Mouse (Mus musculus): ENCODE results near the gene Gm20547. TPM values are rescaled to one million over a fixed set of nuclear protein-coding genes. Genes with fewer than 3 reads are reported as not detected.

Gene Gm20547
- total and polyA plus RNA-seq, 3 experiments: 0.03 TPM; not detected in 2

- Histone ChIP-seq H3K9me3 (replicated peaks; ENCODE audit: insufficient read depth, low read length) (no peaks in the 10 kb centered on the region), H3K27me3 (ENCODE audit: control insufficient read depth in 1 of 2, insufficient read depth in 2 of 2, low read length in 2 of 2) (no peaks in the 10 kb centered on the region), H3K9ac (ENCODE audit: control insufficient read depth, low read depth, low read length, poor library complexity, severe bottlenecking) (no peak overlapping the region), H3K4me3 (ENCODE audit: control insufficient read depth in 1 of 2, insufficient read depth in 1 of 2, low read depth in 2 of 2, low read length in 2 of 2) (no peak overlapping the region), H3K36me3 (ENCODE audit: control insufficient read depth in 1 of 2, insufficient read depth in 2 of 2, low read length in 2 of 2) (no peaks in the 10 kb centered on the region; a peak in 2 of 4 replicates), H3K4me1 (ENCODE audit: control insufficient read depth in 1 of 2, insufficient read depth in 2 of 2, low read length in 2 of 2) (peaks cover 0 to 8% of the 10 kb centered on the region in 2 experiments; a peak in 2 of 4 replicates), H3K27ac (ENCODE audit: control insufficient read depth, low read depth, low read length) (no peak overlapping the region), H3K79me2 (ENCODE audit: control insufficient read depth, insufficient read depth, low read length, poor library complexity) (peaks cover 7% of the 10 kb centered on the region)
- TF ChIP-seq NELFE (IDR thresholded peaks at IDR 0.05; ENCODE audit: low read depth, low read length) (no peak), BHLHE40 (IDR thresholded peaks at IDR 0.05; ENCODE audit: borderline replicate concordance, low read depth, low read length) (no peak), E2F4 (IDR thresholded peaks at IDR 0.05; ENCODE audit: borderline replicate concordance, low read depth, low read length) (no peak), ZC3H11A (IDR thresholded peaks at IDR 0.05; ENCODE audit: low read depth, low read length) (no peak), MAX (IDR thresholded peaks at IDR 0.05; ENCODE audit: low read length) (no peak), RAD21 (IDR thresholded peaks at IDR 0.05; ENCODE audit: low read depth, low read length) (no peak), ELF1 (IDR thresholded peaks at IDR 0.05; ENCODE audit: low read depth, low read length) (no peak), USF1 (IDR thresholded peaks at IDR 0.05; ENCODE audit: low read depth, low read length) (no peak), EP300 (IDR thresholded peaks at IDR 0.05; ENCODE audit: low read depth in 1 of 2, low read length in 2 of 2) (no peak), MAZ (IDR thresholded peaks at IDR 0.05; ENCODE audit: low read depth, low read length) (no peak), POLR2AphosphoS2 (IDR thresholded peaks at IDR 0.05; ENCODE audit: low read length) (no peak), MYB (IDR thresholded peaks at IDR 0.05; ENCODE audit: low read depth, low read length) (no peak)
- no peak for DNase-seq (ENCODE audit: low read depth, low spot score)
These were observed 41.0 kb downstream of the Gm20547 start for GRCm38 (mm10) chr17:34840736-34841307.

- H3K9ac ChIP-seq (ENCODE audit: control insufficient read depth, low read depth, low read length, poor library complexity, severe bottlenecking): no peak overlapping the region
- H3K79me2 ChIP-seq (ENCODE audit: control insufficient read depth, insufficient read depth, low read length, poor library complexity): peaks cover 7% of the 10 kb centered on the region
- H3K36me3 ChIP-seq (ENCODE audit: control insufficient read depth in 1 of 2, insufficient read depth in 2 of 2, low read length in 2 of 2): no peaks in the 10 kb centered on the region; a peak in 2 of 4 replicates
- no peak for DNase-seq (ENCODE audit: low read depth, low spot score)
- no peak for TF ChIP-seq MXI1 (IDR thresholded peaks at IDR 0.05; ENCODE audit: low read depth, low read length)
- TF ChIP-seq POLR2A (IDR thresholded peaks at IDR 0.05; ENCODE audit: control insufficient read depth in 1 of 2, insufficient read depth in 1 of 2, low read depth in 1 of 2, low read length in 2 of 2, poor library complexity in 1 of 2): no peak
- TF ChIP-seq POLR2AphosphoS5 (IDR thresholded peaks at IDR 0.05; ENCODE audit: borderline replicate concordance, low read depth, low read length): no peak
- no peak for TF ChIP-seq MYC (IDR thresholded peaks at IDR 0.05; ENCODE audit: low read depth, low read length)
- no peak for TF ChIP-seq TBP (IDR thresholded peaks at IDR 0.05; ENCODE audit: low read depth, low read length)
- TF ChIP-seq USF2 (IDR thresholded peaks at IDR 0.05; ENCODE audit: borderline replicate concordance in 1 of 2, insufficient read depth in 1 of 2, low read depth in 1 of 2, low read length in 2 of 2): no peak
- TF ChIP-seq SIN3A (IDR thresholded peaks at IDR 0.05; ENCODE audit: low read length): no peak
- TF ChIP-seq JUND (IDR thresholded peaks at IDR 0.05; ENCODE audit: low read depth, low read length): no peak
- no peak for TF ChIP-seq ETS1 (IDR thresholded peaks at IDR 0.05; ENCODE audit: low read depth, low read length)
- no peak for TF ChIP-seq USF1 (IDR thresholded peaks at IDR 0.05; ENCODE audit: low read depth, low read length)
- no peak for TF ChIP-seq MYB (IDR thresholded peaks at IDR 0.05; ENCODE audit: low read depth, low read length)
- no peaks in the 10 kb centered on the region for H3K27me3 ChIP-seq (ENCODE audit: control insufficient read depth in 1 of 2, insufficient read depth in 2 of 2, low read length in 2 of 2)
- no peaks in the 10 kb centered on the region for H3K9me3 ChIP-seq (replicated peaks; ENCODE audit: insufficient read depth, low read length)
- no peak overlapping the region for H3K4me3 ChIP-seq (ENCODE audit: control insufficient read depth in 1 of 2, insufficient read depth in 1 of 2, low read depth in 2 of 2, low read length in 2 of 2)
- peaks cover 0 to 8% of the 10 kb centered on the region in 2 experiments; a peak in 2 of 4 replicates for H3K4me1 ChIP-seq (ENCODE audit: control insufficient read depth in 1 of 2, insufficient read depth in 2 of 2, low read length in 2 of 2)
- no peak overlapping the region for H3K27ac ChIP-seq (ENCODE audit: control insufficient read depth, low read depth, low read length)
These were observed 43.1 kb downstream of the Gm20547 start for GRCm38 (mm10) chr17:34838785-34839184.

All from MEL (cell line).